Mouse (Mus musculus) embryonic facial prominence, embryonic 15.5 days (tissue): ENCODE data around the gene Clybl. TPM values are rescaled to one million over a fixed set of nuclear protein-coding genes. Genes with fewer than 3 reads are reported as not detected.

Experiments
- ATAC-seq: fragments of 200-750 bp; cut with Nextera tagmentation; 2 replicates; pipeline ENCODE4 v1.8.0; 2017; ENCODE audit warnings: low read depth, moderate TSS enrichment; ENCODE audit not compliant: insufficient number of reproducible peaks, low FRiP score, low TSS enrichment
- H3K27ac ChIP-seq: fragments of 300-500 bp; sonication (generic); replicated peaks from 2 replicates; pipeline ENCODE4 v1.5.1; 2015; ENCODE audit warnings: mild to moderate bottlenecking, inconsistent platforms
- H3K27me3 ChIP-seq: fragments of 300-500 bp; sonication (generic); 2 replicates; pipeline ENCODE4 v1.6.1; 2015; ENCODE audit warnings: inconsistent platforms
- H3K36me3 ChIP-seq: fragments of 300-500 bp; sonication (generic); 2 replicates; pipeline ENCODE4 v1.6.1; 2015; ENCODE audit warnings: mild to moderate bottlenecking, inconsistent platforms
- H3K4me1 ChIP-seq: fragments of 300-500 bp; sonication (generic); 2 replicates; pipeline ENCODE4 v1.6.1; 2015; ENCODE audit warnings: inconsistent platforms
- H3K4me2 ChIP-seq: fragments of 300-500 bp; sonication (generic); replicated peaks from 2 replicates; pipeline ENCODE4 v1.6.1; 2015; ENCODE audit warnings: mild to moderate bottlenecking, inconsistent platforms
- H3K4me3 ChIP-seq: fragments of 300-500 bp; sonication (generic); replicated peaks from 2 replicates; pipeline ENCODE4 v1.5.1; 2015; ENCODE audit warnings: mild to moderate bottlenecking, inconsistent platforms
- H3K9ac ChIP-seq: fragments of 300-500 bp; sonication (generic); 2 replicates; pipeline ENCODE4 v1.6.1; 2015; ENCODE audit warnings: inconsistent platforms
- H3K9me3 ChIP-seq: fragments of 300-500 bp; sonication (generic); replicated peaks from 2 replicates; pipeline ENCODE4 v1.6.1; 2016; ENCODE audit warnings: inconsistent platforms
- whole genome bisulfite sequencing: fragments of 180-500 bp; shearing (Covaris S2); methylation state at CpG from one replicate; pipeline ENCODE4 v1.1.7; 2015; 5-methylcytosine and 5-hydroxymethylcytosine counted together
- polyA plus RNA-seq: library from polyadenylated mRNA; unstranded; fragments of >200 nt; fragmentation: Nextera tagmentation; extraction: Ambion mirVana; gene quantifications from 2 replicates; pipeline ENCODE4 v1.2.1, GENCODE M21; 2015

Clybl gene
- polyA plus RNA-seq, 1 experiment from 2014 or later = 24.0 TPM

DNA sequence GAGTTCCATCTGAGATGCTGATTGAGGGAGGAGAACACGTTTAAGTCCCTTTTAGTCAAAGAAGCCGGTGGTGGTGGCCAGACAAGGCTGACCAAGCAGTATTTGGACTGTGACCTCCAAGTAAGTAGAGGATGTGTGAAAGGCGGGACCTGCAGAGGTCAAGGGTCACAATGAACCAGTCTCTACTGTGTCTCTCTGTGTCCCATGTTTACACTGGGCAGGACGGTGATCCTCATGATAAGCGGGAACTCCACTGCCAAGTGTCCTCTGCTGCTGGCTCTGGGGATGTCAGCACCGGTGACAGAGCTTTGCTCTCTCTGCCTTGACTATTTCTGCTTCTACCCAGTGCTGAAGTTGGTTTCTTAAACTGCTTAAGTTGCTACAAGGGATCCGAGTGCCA, 10.5 kb upstream of the Clybl start:
- Histone ChIP-seq H3K36me3 (no peaks in the 10 kb centered on the region), H3K4me1 (peaks cover 3% of the 10 kb centered on the region; the same call in 1 of the 2 replicates), H3K9me3 (no peaks in the 10 kb centered on the region), H3K4me2 (no peak overlapping the region), H3K9ac (no peak overlapping the region), H3K27ac (no peak overlapping the region), H3K4me3 (no peak overlapping the region), H3K27me3 (no peaks in the 10 kb centered on the region)
- no peak for ATAC-seq
- 81% methylated on average over 7 of the region's 7 CpGs for WGBS

DNA sequence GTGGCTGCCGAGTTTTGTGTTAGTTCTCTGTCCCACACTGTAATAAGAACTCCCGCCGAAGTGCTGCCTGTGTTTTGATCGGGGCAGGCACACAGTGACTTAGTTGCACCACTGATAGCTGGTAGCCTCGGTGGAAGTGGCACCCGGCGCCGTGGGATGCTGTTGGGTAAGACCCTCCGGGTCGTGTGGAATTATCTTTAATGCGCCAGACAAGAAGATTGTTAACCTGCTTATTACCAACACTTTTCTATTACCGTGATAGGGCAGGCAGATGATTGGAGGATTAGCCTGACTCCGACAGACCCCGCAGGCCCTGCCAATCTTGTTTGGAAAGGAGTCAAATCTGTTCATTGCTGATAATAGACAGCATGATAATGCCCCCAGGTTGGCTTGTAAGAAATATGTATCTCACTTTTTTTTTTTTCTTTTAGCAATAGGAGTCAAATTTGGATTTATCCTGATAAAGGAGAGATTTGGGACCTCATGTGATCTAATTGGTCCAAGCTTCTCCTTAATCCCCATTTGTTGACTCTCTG, 5.2 kb upstream of the Clybl start:
- H3K9me3 ChIP-seq = no peaks in the 10 kb centered on the region
- H3K4me2 ChIP-seq = no peak overlapping the region
- no peak for ATAC-seq
- no peak overlapping the region for H3K4me3 ChIP-seq
- H3K9ac ChIP-seq = no peak overlapping the region
- WGBS = 66% methylated on average over 14 of the region's 14 CpGs
- H3K4me1 ChIP-seq = peaks cover 3% of the 10 kb centered on the region; the same call in 1 of the 2 replicates
- H3K27me3 ChIP-seq = no peaks in the 10 kb centered on the region
- no peak overlapping the region for H3K27ac ChIP-seq
- no peaks in the 10 kb centered on the region for H3K36me3 ChIP-seq

- Histone ChIP-seq H3K27me3 (no peaks in the 10 kb centered on the region), H3K4me3 (no peak overlapping the region), H3K36me3 (no peaks in the 10 kb centered on the region), H3K4me2 (no peak overlapping the region), H3K9ac (no peak overlapping the region), H3K9me3 (no peaks in the 10 kb centered on the region), H3K27ac (no peak overlapping the region), H3K4me1 (0 out of 2 replicates have a peak, but pooled peaks cover 6% of the 10 kb centered on the region)
- no peak for ATAC-seq
- 72% methylated on average over 16 of the region's 16 CpGs for WGBS
These were observed 2.2 kb upstream of the Clybl start for GRCm38 (mm10) chr14:122179262-122179661.

- ATAC-seq = no peak; the same call in 1 of the 2 replicates
- Histone ChIP-seq H3K4me1 (0 out of 2 replicates have a peak, but pooled peaks cover 6% of the 10 kb centered on the region), H3K9me3 (no peaks in the 10 kb centered on the region), H3K27me3 (no peaks in the 10 kb centered on the region), H3K4me2 (peak overlapping the region; percentile 75), H3K4me3 (peak overlapping the region; percentile 70), H3K36me3 (no peaks in the 10 kb centered on the region), H3K27ac (peak overlapping the region; percentile 13; the same call in 1 of the 2 replicates), H3K9ac (peak overlapping the region; percentile 54)
- WGBS = 1% methylated on average over 12 of the region's 12 CpGs
These were observed 282 bp downstream of the Clybl start for GRCm38 (mm10) chr14:122181815-122182157.

GRCm38 (mm10) chr14:122182220-122182619, 716 bp downstream of the Clybl start:
- H3K4me1 ChIP-seq = 0 out of 2 replicates have a peak, but pooled peaks cover 6% of the 10 kb centered on the region
- no peaks in the 10 kb centered on the region for H3K9me3 ChIP-seq
- H3K27me3 ChIP-seq = no peaks in the 10 kb centered on the region
- H3K4me3 ChIP-seq = peak overlapping the region; percentile 70
- H3K4me2 ChIP-seq = peak overlapping the region; percentile 75
- no peak for ATAC-seq
- 80% methylated on average over 6 of the region's 6 CpGs for WGBS
- H3K36me3 ChIP-seq = no peaks in the 10 kb centered on the region
- no peak overlapping the region for H3K9ac ChIP-seq
- H3K27ac ChIP-seq = no peak overlapping the region

DNA sequence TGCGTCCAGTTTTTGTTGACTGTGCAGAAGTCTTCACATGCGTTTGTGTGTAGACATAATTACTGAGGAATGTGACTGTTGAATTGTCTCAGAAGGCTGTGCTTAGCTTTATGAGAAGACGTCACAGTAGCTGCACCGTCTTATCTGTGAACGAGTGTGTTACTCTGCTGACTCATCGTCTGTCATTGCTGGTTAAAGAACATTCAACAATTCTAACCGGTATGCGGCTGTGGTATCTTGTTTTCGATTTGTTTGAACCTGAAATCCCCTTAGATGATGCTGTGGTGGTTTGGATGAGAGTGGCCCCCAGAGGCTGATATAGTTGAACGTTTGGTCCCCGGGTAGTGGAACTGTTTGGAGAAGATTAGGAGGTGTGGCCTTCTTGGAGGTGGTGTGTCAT, 2.5 kb downstream of the Clybl start:
- no peak overlapping the region for H3K9ac ChIP-seq
- no peak overlapping the region for H3K27ac ChIP-seq
- WGBS = 72% methylated on average over 11 of the region's 11 CpGs
- H3K4me1 ChIP-seq = 0 out of 2 replicates have a peak, but pooled peaks cover 6% of the 10 kb centered on the region
- no peak overlapping the region for H3K4me2 ChIP-seq
- no peaks in the 10 kb centered on the region for H3K27me3 ChIP-seq
- H3K36me3 ChIP-seq = no peaks in the 10 kb centered on the region
- H3K9me3 ChIP-seq = no peaks in the 10 kb centered on the region
- H3K4me3 ChIP-seq = no peak overlapping the region
- no peak for ATAC-seq

DNA sequence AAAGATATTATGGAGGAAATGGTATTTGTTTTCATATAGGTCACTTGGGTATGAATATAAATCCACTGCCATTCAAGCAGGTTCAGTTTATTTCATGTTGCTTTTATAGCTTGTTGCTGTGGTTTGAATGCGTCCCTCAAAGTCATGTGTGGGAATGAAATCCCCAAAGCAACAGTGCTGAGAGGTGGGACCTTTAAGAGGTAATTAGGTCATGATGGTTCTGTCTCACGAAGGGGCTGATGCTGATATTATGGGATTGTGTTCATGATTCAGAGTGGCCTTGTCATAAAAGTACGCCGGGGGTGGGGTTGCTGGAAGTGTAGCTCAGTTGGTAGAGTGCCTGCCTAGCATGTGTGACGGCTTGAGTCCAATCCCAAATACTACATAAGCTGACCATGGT, 6.7 kb downstream of the Clybl start:
- no peaks in the 10 kb centered on the region for H3K27me3 ChIP-seq
- H3K9me3 ChIP-seq = no peaks in the 10 kb centered on the region
- H3K9ac ChIP-seq = no peak overlapping the region
- H3K4me2 ChIP-seq = no peak overlapping the region
- H3K4me3 ChIP-seq = no peak overlapping the region
- WGBS = 81% methylated on average over 5 of the region's 5 CpGs
- ATAC-seq = no peak
- no peaks in the 10 kb centered on the region for H3K36me3 ChIP-seq
- no peaks in the 10 kb centered on the region for H3K4me1 ChIP-seq
- H3K27ac ChIP-seq = no peak overlapping the region

GRCm38 (mm10) chr14:122189901-122190300, 8.4 kb downstream of the Clybl start:
- H3K27me3 ChIP-seq = no peaks in the 10 kb centered on the region
- ATAC-seq = no peak
- WGBS = 78% methylated on average over 5 of the region's 5 CpGs

GRCm38 (mm10) chr14:122190527-122190926, 9.0 kb downstream of the Clybl start:
- WGBS = 24% methylated on average over 2 of the region's 2 CpGs
- no peak overlapping the region for H3K4me2 ChIP-seq
- no peak for ATAC-seq
- H3K27me3 ChIP-seq = no peaks in the 10 kb centered on the region
- no peaks in the 10 kb centered on the region for H3K9me3 ChIP-seq
- H3K4me1 ChIP-seq = no peaks in the 10 kb centered on the region
- H3K4me3 ChIP-seq = no peak overlapping the region
- H3K27ac ChIP-seq = no peak overlapping the region
- no peak overlapping the region for H3K9ac ChIP-seq
- no peaks in the 10 kb centered on the region for H3K36me3 ChIP-seq

More at GRCm38 (mm10) chr14:122189901-122190300, 8.4 kb downstream of the Clybl start:
- Histone ChIP-seq H3K9ac (no peak overlapping the region), H3K27ac (no peak overlapping the region), H3K4me1 (no peaks in the 10 kb centered on the region), H3K4me2 (no peak overlapping the region), H3K4me3 (no peak overlapping the region), H3K36me3 (no peaks in the 10 kb centered on the region), H3K9me3 (no peaks in the 10 kb centered on the region)

DNA sequence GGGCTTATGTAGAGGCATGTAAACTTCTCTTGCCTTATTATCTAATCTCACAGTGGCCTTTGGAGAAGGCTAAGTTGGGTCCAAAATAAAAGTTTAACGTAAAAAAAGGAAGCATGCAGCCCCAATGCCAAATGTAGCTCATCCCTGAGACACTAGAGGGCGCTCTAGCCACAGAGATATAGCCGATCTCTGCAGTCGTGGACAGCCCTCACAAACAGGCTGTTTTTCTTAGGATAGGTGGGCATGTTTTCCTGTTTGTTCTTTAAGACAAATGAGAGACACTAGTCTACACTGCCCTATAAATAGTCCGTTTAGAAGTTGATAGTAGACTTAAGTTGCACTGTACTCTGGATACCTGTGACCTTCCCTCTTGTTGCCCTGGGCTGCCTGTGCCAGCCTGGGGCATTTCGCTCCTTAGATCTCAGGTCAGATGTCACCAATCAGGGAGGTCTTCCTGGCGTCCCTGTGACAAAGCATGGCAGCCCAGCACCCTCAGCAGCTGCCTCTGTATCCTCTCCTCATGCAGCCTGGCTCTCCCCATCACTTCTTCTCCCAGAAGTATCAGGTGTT, 9.5 kb downstream of the Clybl start:
- Histone ChIP-seq H3K9ac (no peak overlapping the region), H3K4me3 (no peak overlapping the region), H3K4me1 (no peaks in the 10 kb centered on the region), H3K36me3 (no peaks in the 10 kb centered on the region), H3K27me3 (no peaks in the 10 kb centered on the region), H3K9me3 (no peaks in the 10 kb centered on the region), H3K4me2 (no peak overlapping the region), H3K27ac (no peak overlapping the region)
- ATAC-seq = no peak
- WGBS = 15% methylated on average over 7 of the region's 7 CpGs

- Histone ChIP-seq H3K4me1 (no peaks in the 10 kb centered on the region), H3K27ac (no peak overlapping the region), H3K4me3 (no peak overlapping the region), H3K9ac (no peak overlapping the region), H3K36me3 (no peaks in the 10 kb centered on the region), H3K9me3 (no peaks in the 10 kb centered on the region), H3K4me2 (no peak overlapping the region), H3K27me3 (no peaks in the 10 kb centered on the region)
- WGBS = 94% methylated on average over 8 of the region's 8 CpGs
- ATAC-seq = 0 out of 2 replicates have a peak, but pooled peaks have one; percentile 51
These were observed 13.1 kb downstream of the Clybl start for GRCm38 (mm10) chr14:122194630-122195029.

- no peaks in the 10 kb centered on the region for H3K9me3 ChIP-seq
- 78% methylated on average over 6 of the region's 6 CpGs for WGBS
These were observed 15.3 kb downstream of the Clybl start for GRCm38 (mm10) chr14:122196851-122197250.

More at GRCm38 (mm10) chr14:122196851-122197250, 15.3 kb downstream of the Clybl start:
- Histone ChIP-seq H3K4me3 (no peak overlapping the region), H3K4me2 (no peak overlapping the region), H3K9ac (no peak overlapping the region), H3K4me1 (no peaks in the 10 kb centered on the region), H3K36me3 (no peaks in the 10 kb centered on the region), H3K27ac (no peak overlapping the region), H3K27me3 (no peaks in the 10 kb centered on the region)
- no peak for ATAC-seq
